Mouse (Mus musculus): ENCODE measurements around the gene Nudt3.
A peak's percentile ranks its signal among the peaks of the same experiment; 100 is the strongest.
"Not testable (repeated sequence)": the region's sequence is repeated elsewhere in the genome, so short reads cannot be mapped to it uniquely, and the experiment has no call there.

The Nudt3 gene

DNA sequence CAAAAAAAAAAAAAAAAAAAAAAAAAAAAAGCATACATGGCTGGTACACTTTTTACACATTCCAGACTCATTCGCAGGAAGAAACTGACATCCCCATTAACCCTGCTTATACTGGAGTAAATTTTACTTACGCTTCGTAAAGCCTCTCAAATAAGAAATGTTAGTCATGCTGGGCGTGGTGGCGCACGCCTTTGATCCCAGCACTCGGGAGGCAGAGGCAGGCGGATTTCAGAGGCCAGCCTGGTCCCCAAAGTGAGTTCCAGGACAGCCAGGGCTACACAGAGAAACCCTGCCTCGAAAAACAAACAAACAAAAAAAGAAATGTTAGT, 12.2 kb upstream of the Nudt3 start:
- DNase-seq (ENCODE audit: low spot score), result not testable (repeated sequence)

DNA sequence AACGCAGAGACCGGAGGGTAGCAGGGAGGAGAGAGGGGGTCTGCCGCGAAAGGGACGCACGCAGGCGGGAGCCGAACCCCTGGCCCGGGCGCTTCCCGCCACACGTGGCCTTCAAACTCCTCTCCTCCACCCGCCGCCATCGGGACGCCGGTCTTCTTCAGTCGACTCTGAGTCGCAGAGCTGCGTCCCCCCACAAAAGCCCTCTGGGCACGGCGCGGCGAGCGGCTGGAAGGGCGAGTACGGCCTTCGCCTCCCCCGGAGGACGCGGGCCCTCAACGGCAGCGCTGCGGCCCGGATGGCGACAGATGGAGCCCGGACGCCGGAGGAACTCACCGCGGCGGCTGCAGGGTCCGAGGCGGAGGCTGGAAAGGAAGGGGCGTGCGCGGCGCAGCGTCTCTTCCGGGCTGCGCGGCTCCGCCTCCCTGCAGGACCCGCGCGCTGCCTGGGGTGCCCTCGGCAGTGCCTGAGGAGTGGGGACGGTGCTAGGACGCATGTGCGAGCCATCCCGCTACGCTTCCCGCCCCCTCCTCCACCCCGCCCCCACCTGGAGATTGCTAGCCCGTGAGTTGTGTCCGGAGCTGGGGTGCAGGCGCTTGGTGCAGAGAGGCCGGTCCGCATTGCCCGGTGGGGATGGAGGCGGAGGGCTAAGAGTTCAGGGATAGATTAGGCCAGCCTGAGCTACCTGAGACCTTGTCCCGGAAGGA, 11.7 kb upstream of the Nudt3 start, which contains the start of gene RPS10-NUDT3:
Gene RPS10-NUDT3 (minus strand): TSS at position 352 of the 704 bp plus-strand sequence.
- DNase-seq (ENCODE audit: low spot score), result peak; percentile 95

DNA sequence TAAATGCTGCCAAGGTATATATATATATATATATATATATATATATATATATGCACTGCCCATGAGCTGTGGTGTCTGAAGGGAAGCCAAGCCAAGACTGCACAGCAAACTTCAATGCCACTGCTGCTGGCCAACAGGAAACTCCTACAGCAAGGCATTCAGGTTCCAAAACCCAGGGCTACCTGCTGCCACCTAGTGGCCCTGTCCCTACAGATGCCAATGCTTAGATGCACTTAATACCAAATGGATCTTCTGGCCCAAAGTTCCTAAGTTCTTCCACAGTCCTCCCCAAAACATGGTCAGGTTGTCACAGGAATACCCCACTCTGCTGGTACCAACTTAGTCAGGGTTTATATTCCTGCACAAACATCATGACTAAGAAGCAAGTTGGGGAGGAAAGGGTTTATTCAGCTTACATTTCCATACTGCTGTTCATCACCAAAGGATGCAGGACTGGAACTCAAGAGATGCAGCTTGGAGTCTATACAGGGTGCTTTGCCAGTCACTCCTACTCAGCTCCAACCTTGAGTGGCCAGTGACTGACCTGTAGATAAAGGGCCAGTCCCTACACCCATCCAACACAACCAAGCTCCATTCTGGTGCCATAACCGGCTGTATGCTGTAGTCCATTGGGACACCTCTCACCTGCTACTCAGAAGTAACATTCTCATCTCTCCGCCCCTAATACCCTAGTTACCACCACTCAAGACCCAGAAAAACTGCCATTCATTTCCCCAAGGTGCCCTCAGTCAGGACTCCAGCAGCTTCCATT, 6.1 kb upstream of the Nudt3 start:
- DNase-seq (ENCODE audit: low spot score), result peak; percentile 89

GRCm38 (mm10) chr17:27628376-27628775, 5.1 kb upstream of the Nudt3 start:
- no peak for DNase-seq (ENCODE audit: low spot score)

DNA sequence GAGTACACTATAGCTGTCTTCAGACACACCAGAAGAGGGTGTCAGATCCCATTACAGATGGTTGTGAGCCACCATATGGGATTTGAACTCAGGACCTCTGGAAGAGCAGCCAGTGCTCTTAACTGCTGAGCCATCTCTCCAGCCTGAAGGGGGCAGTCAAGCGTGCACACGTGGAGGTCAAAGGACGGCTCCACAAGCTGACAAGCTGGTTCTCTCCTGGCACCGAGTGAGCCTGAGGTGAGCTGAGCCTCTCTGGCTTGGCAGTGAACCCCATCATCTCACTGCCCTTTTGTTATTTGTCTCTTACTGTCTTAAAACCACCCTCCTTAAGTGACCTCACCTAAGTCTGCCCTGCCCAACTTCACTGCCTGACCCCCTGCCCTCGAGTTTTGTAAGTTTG, 4.2 kb upstream of the Nudt3 start:
- DNase-seq (ENCODE audit: low spot score), result no peak

- DNase-seq (ENCODE audit: low spot score), result no peak
Measured at GRCm38 (mm10) chr17:27626681-27627080, 3.4 kb upstream of the Nudt3 start.

DNA sequence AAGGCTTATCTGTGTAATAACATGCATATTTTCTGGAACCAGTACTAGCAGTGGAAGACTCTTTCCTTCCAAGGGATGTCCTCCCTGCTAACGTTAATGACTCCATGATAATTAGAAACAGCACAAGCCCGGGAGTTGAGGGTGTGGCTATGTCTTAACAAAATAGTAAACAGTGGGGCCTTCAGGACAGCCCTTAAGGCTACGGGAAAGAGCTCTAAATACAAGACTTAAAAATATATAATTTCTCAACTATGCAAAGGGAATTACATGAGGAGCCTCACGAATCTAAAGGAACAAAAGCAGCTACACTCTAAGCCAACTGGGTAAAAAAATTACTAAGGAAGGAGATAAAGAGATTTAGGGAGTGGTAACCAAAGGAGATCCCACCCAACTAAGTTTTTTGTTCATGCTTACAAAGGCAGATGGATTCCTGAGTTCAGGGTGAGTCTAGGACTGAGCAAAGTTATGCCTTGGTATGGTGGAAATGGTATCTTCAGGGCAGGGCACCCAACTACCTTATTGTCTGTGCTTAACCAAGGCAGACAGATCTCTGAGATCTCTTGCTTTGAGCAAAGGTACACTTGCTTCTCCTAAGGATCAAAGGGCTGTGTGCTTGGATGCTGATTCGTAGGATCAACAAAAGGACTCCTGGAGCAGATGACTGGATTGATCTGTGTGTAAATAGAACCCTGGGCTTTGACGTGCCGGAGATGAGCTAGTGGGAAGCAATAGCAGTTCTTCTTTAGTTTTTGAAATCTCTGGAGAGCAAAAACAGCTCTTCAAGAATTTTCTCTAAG, 2.4 kb upstream of the Nudt3 start:
- no peak for DNase-seq (ENCODE audit: low spot score)

GRCm38 (mm10) chr17:27622611-27623359, 510 bp downstream of the Nudt3 start:
- peak; percentile 53 for DNase-seq (ENCODE audit: low spot score)

- DNase-seq (ENCODE audit: low spot score), result no peak
Measured at GRCm38 (mm10) chr17:27621705-27622531, 1.4 kb downstream of the Nudt3 start.

- DNase-seq (ENCODE audit: low spot score), result no peak
Measured at GRCm38 (mm10) chr17:27621161-27621560, 2.1 kb downstream of the Nudt3 start.

DNA sequence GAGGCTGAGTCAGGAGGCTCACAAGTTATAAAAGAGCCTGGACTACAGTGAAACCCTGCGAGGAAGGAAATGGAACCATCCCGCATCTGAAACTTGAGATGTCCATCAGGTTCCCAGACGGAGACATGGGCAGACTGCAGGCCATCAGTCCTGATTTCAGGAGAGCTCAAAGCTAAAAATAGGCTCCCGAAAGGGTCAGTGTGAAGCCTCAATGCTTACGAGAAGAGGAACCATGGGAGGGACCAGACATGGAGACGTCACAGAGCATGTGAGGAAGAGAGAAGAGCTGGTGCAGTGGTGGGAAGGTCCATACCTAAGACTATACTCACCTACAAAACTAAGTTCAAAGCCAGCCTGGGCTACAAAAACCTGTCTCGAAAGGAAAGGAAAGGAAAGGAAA, 7.9 kb downstream of the Nudt3 start:
- no peak for DNase-seq (ENCODE audit: low spot score)

GRCm38 (mm10) chr17:27613016-27613415, 10.3 kb downstream of the Nudt3 start:
- no peak for DNase-seq (ENCODE audit: low spot score)

GRCm38 (mm10) chr17:27611994-27612393, 11.3 kb downstream of the Nudt3 start:
- no peak for DNase-seq (ENCODE audit: low spot score)

GRCm38 (mm10) chr17:27611519-27611884, 11.8 kb downstream of the Nudt3 start:
- no peak for DNase-seq (ENCODE audit: low spot score)

- no peak for DNase-seq (ENCODE audit: low spot score)
Measured at GRCm38 (mm10) chr17:27610679-27611518, 12.4 kb downstream of the Nudt3 start.

DNA sequence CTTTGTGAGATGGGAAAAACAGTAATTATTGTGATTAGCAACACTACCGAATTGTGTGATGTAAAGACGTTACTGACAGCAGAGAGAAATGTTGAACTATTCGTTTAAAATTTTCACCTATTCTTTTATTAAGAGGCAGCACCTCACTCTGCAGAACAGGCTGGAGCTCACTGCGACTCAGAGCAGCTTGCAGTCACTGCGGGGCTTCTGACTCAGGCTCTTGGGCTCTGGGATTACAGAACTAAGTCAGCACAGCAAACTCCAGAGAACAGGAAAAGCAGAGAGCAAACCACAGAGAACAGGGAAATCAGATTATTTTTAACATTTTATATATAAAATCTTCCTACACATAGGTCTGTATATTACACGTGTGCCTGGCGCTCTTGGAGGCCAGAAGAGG, 13.7 kb downstream of the Nudt3 start:
- DNase-seq (ENCODE audit: low spot score), result no peak

DNA sequence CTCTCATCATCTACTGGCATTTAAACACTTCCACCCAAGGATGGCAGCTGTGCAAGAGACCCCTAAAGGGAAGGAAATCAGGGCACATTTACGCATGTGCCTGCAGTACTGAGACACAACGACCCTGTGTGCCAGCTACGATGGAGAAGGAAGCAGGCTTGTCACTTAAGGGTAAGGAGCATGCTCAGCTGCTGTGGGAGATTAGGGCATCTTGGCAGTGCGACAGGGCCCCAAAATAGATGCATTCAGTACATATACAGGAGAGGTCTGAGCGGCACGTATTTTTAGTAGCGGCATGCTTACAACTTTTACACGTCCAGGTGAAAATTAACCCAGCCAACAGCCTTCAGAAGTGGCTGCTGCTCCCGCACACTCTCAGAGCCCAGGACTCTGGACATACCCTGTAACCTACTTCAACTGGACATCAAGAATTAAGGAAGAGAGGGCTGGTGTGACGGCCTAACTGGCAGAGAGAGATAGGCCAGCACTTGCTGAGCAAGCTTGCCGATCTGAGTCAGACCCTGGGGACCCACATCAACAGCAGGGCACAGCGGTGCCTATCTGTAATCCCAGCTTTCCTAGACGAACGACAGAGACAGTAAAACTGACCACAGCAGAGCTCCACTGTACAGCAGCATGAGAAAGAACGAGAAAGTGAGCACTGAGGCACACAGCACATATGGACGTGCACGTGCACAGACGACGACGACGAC, 19.6 kb downstream of the Nudt3 start:
- DNase-seq (ENCODE audit: low spot score), result peak; percentile 14

GRCm38 (mm10) chr17:27603036-27603435, 20.3 kb downstream of the Nudt3 start:
- DNase-seq (ENCODE audit: low spot score), result no peak

DNA sequence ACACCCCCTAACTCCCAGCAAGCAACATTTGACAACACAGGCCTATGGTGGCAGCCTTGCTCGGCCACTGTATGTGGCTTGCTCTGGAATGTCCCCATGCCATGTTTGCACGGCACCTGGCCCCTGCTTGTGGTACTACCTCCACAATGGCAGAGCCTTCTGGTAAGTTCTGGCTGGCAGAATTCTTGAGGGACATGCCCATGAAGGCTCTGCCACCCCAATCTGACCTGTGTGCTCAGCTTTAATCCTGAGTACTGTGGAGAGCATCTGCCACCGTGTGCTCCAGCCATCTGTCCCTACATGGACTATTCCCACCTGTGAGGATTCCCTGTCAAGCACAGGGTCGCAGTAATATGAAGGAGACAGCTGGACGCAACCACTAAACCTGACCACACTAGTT, 22.4 kb downstream of the Nudt3 start:
- no peak for DNase-seq (ENCODE audit: low spot score)

DNA sequence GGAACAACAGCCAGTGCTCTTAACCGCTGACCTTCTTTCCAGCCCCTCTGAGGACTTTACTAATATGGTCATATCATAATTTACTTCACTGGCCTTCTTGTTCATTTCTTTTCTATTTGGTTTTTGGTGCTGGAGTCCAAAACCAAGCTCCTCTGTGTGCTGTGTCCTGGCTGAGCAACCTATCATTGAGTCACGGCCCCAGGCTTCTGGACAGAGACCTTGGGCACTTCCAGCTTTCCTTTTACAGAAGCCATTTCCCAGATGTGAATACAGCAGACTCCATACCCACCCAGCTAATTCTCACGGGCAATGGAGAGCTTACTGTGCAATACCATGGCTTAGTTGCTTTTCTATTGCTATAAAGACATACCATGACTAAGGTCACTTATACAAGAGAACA, 23.0 kb downstream of the Nudt3 start:
- DNase-seq (ENCODE audit: low spot score), result no peak

All from adipocyte (in vitro differentiated cells).